Comparison of ENCODE assay signal across 28 mouse cellular contexts in the genomic region with DNA sequence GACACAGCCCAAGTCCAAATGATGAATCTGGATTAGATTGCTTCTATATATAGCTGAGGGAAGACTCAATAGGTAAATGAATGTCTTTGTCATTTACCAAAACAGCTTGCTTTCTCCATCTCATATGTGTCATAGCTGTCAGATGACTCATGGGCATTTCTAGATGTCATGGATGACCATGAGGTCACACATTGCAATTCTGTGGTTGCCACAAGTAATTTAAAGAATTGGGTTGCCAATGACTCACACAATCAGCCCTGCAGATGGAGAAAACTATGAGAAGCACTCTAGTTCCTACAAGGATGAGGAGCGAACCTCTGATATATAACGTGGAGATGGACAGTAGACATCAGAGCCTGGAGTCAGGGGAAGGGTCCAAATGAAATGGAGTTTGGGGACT. TPM values are rescaled to one million over a fixed set of nuclear protein-coding genes. Genes with fewer than 3 reads are reported as not detected.
DNase-seq lines count a peak whose midpoint lies in the region; ATAC-seq and TF ChIP-seq lines count a peak whose summit lies in the region.
"Had no signal": no experiment of that assay in that cellular context is flagged by ENCODE, and none has a peak within 500 bp of the region (broad histone marks: within the 10 kb centered on the region; RNA-seq: fewer than 3 reads in every experiment).

No protein-coding gene starts in this region.

- CTCF ChIA-PET in Patski (lab: Charles Lee) = interaction anchor here (0.9 kb wide), 1 partner anchor 17 kb away, joined by 3 read pairs; no protein-coding TSS in a partner anchor

- peak overlapping the region; percentile 48 for H3K27ac ChIP-seq in macrophage
- no peak overlapping the region for H3K27ac ChIP-seq in forebrain, embryonic 16.5 days (ENCODE audit: low read length)
- H3K27ac ChIP-seq: embryonic facial prominence, embryonic 10.5 days; forebrain, embryonic 15.5 days; heart, adult 2 months; heart, embryonic 15.5 days; hindbrain, embryonic 10.5 days; hindbrain, embryonic 14.5 days; intestine, embryonic 15.5 days had no signal

- H3K9me3 ChIP-seq in forebrain, embryonic 16.5 days (ENCODE audit: control insufficient read depth, low read length) = no peaks in the 10 kb centered on the region
- H3K9me3 ChIP-seq: embryonic facial prominence, embryonic 10.5 days; forebrain, embryonic 15.5 days; G1E; heart, embryonic 15.5 days; hindbrain, embryonic 10.5 days; intestine, embryonic 15.5 days had no signal

- no peaks in the 10 kb centered on the region for H3K4me1 ChIP-seq in forebrain, embryonic 16.5 days (replicated peaks; ENCODE audit: control insufficient read depth, insufficient read depth, low read length)
- H3K4me1 ChIP-seq: embryonic facial prominence, embryonic 10.5 days; forebrain, embryonic 15.5 days; heart, embryonic 15.5 days; hindbrain, embryonic 10.5 days; intestine, embryonic 15.5 days had no signal

- in situ Hi-C loops in Patski (cut with MboI; ENCODE audit: low pct_unique_long_range_greater_than_20kb) = no loop called here

- no peak overlapping the region for H3K4me3 ChIP-seq in macrophage (ENCODE audit: inconsistent target)
- H3K4me3 ChIP-seq in forebrain, embryonic 16.5 days (replicated peaks; ENCODE audit: low read length) = no peak overlapping the region
- H3K4me3 ChIP-seq: embryonic facial prominence, embryonic 10.5 days; erythroblast, embryonic 14.5 days; forebrain, embryonic 15.5 days; heart, adult 2 months; heart, embryonic 15.5 days; hindbrain, embryonic 10.5 days; intestine, embryonic 15.5 days had no signal

- no peaks in the 10 kb centered on the region for H3K79me2 ChIP-seq in macrophage (ENCODE audit: inconsistent target)

- ATAC-seq in Patski = peak; percentile 91
- no peak for ATAC-seq in forebrain, embryonic 16.5 days
- ATAC-seq: CD4-positive, CD25-positive, alpha-beta regulatory T cell, adult 4 months; forebrain, embryonic 15.5 days; intestine, embryonic 15.5 days had no signal

- no peak overlapping the region for H3K9ac ChIP-seq in forebrain, embryonic 16.5 days (replicated peaks; ENCODE audit: low read depth, low read length)
- H3K9ac ChIP-seq: forebrain, embryonic 15.5 days; heart, embryonic 15.5 days; hindbrain, embryonic 14.5 days; intestine, embryonic 15.5 days had no signal

- no peaks in the 10 kb centered on the region for H3K27me3 ChIP-seq in Patski
- no peaks in the 10 kb centered on the region for H3K27me3 ChIP-seq in forebrain, embryonic 16.5 days (replicated peaks; ENCODE audit: control insufficient read depth, insufficient read depth, low read length)
- H3K27me3 ChIP-seq: forebrain, embryonic 15.5 days; heart, embryonic 15.5 days; intestine, embryonic 15.5 days had no signal

- no peak for TF ChIP-seq CTCF in Patski (IDR thresholded peaks at IDR 0.05)

- POLR2A ChIA-PET in Patski (lab: Charles Lee) = no interaction called here

- peak; percentile 3 for DNase-seq in heart, adult 11 months
- no peak for DNase-seq in heart, postnatal 4 days
- peak; percentile 49 for DNase-seq in Patski (ENCODE audit: low read depth, low spot score)
- no peak for DNase-seq in adrenal gland, postnatal 4 days (ENCODE audit: low spot score in 2 of 2)
- no peak for DNase-seq in ovary, postnatal 10 days (ENCODE audit: low spot score)
- no peak for DNase-seq in retina, embryonic 14.5 days (ENCODE audit: low spot score)
- DNase-seq: adrenal gland, adult 8-10 months; cerebellum, adult 18-20 months; cerebellum, adult 9-11 months; gastrocnemius, postnatal 10 days; heart, adult 2 months; heart, postnatal 14 days had no signal

- H3K4me2 ChIP-seq in forebrain, embryonic 16.5 days (ENCODE audit: low read length) = no peak overlapping the region
- H3K4me2 ChIP-seq: forebrain, embryonic 15.5 days; heart, embryonic 11.5 days; heart, embryonic 15.5 days; hindbrain, embryonic 14.5 days; intestine, embryonic 15.5 days had no signal

- H3K36me3 ChIP-seq in macrophage (ENCODE audit: inconsistent target) = no peaks in the 10 kb centered on the region
- no peaks in the 10 kb centered on the region for H3K36me3 ChIP-seq in forebrain, embryonic 16.5 days (ENCODE audit: control insufficient read depth, insufficient read depth)
- H3K36me3 ChIP-seq: embryonic facial prominence, embryonic 10.5 days; forebrain, embryonic 15.5 days; G1E; heart, embryonic 15.5 days; hindbrain, embryonic 10.5 days; intestine, embryonic 15.5 days had no signal

- 43% methylated on average over 2 of the region's 2 CpGs for WGBS in macrophage (ENCODE audit: missing documents)
- WGBS in forebrain, embryonic 16.5 days = 77% methylated on average over 2 of the region's 2 CpGs

RNA-seq across cellular contexts. Expression of gene Siglecg, which starts 8.5 kb away (rescaled TPM):
- under 1 TPM; 0.09 to 0.55 TPM for total RNA-seq in heart, postnatal 4 days (2021)
- polyA plus RNA-seq in Patski (2021) = 0.56 TPM
- 1 to 10 TPM in 6 of 26 experiments, under 1 TPM in 12, not detected in 8; 0.23 to 3.6 (median 0.62) TPM for total RNA-seq in macrophage (2018; cell fraction: chromatin; rRNA removed)
- under 1 TPM in 21 of 26 experiments, not detected in 5; 0.05 to 0.46 (median 0.14) TPM for total RNA-seq in macrophage (2018; cell fraction: cytosol; rRNA removed)
- total RNA-seq in macrophage (2018; cell fraction: nucleus; rRNA removed) = 1 to 10 TPM in 13 of 26 experiments, under 1 TPM in 12, not detected in 1; 0.24 to 3.3 (median 1.2) TPM
- polyA plus RNA-seq in macrophage (2018) = 0.11 TPM in 1 of 3 replicates, not detected in the others
- not detected in 2 replicates for polyA plus RNA-seq in forebrain, embryonic 16.5 days (2015; fragmentation: Nextera tagmentation; extraction: Ambion mirVana)
- under 1 TPM; 0.36 to 0.62 TPM for total RNA-seq in adrenal gland, postnatal 4 days (2021)
- polyA plus RNA-seq: erythroblast, embryonic 14.5 days; forebrain, embryonic 15.5 days; G1E; heart, embryonic 11.5 days; hindbrain, embryonic 14.5 days had no signal

RNA-seq across cellular contexts. Expression of gene Lim2, which starts 28.0 kb away (rescaled TPM):
- not detected for total RNA-seq in heart, postnatal 4 days (2021)
- polyA plus RNA-seq in Patski (2021) (not detected), macrophage (2018) (not detected in 3 replicates)
- not detected for total RNA-seq in macrophage (2018; cell fraction: chromatin; rRNA removed)
- not detected for total RNA-seq in macrophage (2018; cell fraction: cytosol; rRNA removed)
- not detected for total RNA-seq in macrophage (2018; cell fraction: nucleus; rRNA removed)
- not detected in 2 replicates for polyA plus RNA-seq in forebrain, embryonic 16.5 days (2015; fragmentation: Nextera tagmentation; extraction: Ambion mirVana)
- not detected for total RNA-seq in adrenal gland, postnatal 4 days (2021)
- total RNA-seq: adrenal gland, adult 8-10 months; G1E; gastrocnemius, postnatal 10 days; gastrocnemius, postnatal 4 days; heart, adult 2 months; heart, postnatal 14 days had no signal
- polyA plus RNA-seq: CD4-positive, CD25-positive, alpha-beta regulatory T cell, adult 4 months; embryonic facial prominence, embryonic 14.5 days; erythroblast, embryonic 14.5 days; forebrain, embryonic 11.5 days; forebrain, embryonic 15.5 days; frontal cortex, adult 2 months; G1E; heart, adult 2 months; heart, embryonic 11.5 days; heart, embryonic 15.5 days; hindbrain, embryonic 10.5 days; hindbrain, embryonic 14.5 days had no signal

RNA-seq across cellular contexts. Expression of gene Nkg7, which starts 37.4 kb away (rescaled TPM):
- total RNA-seq in heart, postnatal 4 days (2021) = not detected
- polyA plus RNA-seq in Patski (2021) (0.23 TPM), macrophage (2018) (0.26 TPM in 1 of 3 replicates, not detected in the others)
- not detected for total RNA-seq in macrophage (2018; cell fraction: chromatin; rRNA removed)
- under 1 TPM in 2 of 26 experiments, not detected in 24; 0.23 to 0.29 TPM for total RNA-seq in macrophage (2018; cell fraction: cytosol; rRNA removed)
- not detected for total RNA-seq in macrophage (2018; cell fraction: nucleus; rRNA removed)
- polyA plus RNA-seq in forebrain, embryonic 16.5 days (2015; fragmentation: Nextera tagmentation; extraction: Ambion mirVana) = not detected in 2 replicates
- total RNA-seq in adrenal gland, postnatal 4 days (2021) = under 1 TPM in 1 of 2 experiments, not detected in 1; 0.68 TPM
- total RNA-seq: G1E; gastrocnemius, postnatal 10 days; gastrocnemius, postnatal 4 days; heart, adult 2 months; heart, postnatal 14 days had no signal
- polyA plus RNA-seq: embryonic facial prominence, embryonic 10.5 days; erythroblast, embryonic 14.5 days; forebrain, embryonic 11.5 days; forebrain, embryonic 15.5 days; G1E; heart, embryonic 11.5 days; hindbrain, embryonic 10.5 days; hindbrain, embryonic 14.5 days had no signal

RNA-seq across cellular contexts. Expression of gene Cldnd2, which starts 41.1 kb away (rescaled TPM):
- total RNA-seq in heart, postnatal 4 days (2021) = not detected
- polyA plus RNA-seq in Patski (2021) = not detected
- total RNA-seq in macrophage (2018; cell fraction: chromatin; rRNA removed) = not detected
- total RNA-seq in macrophage (2018; cell fraction: cytosol; rRNA removed) = not detected
- not detected for total RNA-seq in macrophage (2018; cell fraction: nucleus; rRNA removed)
- not detected in 3 replicates for polyA plus RNA-seq in macrophage (2018)
- not detected in 2 replicates for polyA plus RNA-seq in forebrain, embryonic 16.5 days (2015; fragmentation: Nextera tagmentation; extraction: Ambion mirVana)
- not detected for total RNA-seq in adrenal gland, postnatal 4 days (2021)
- total RNA-seq: adrenal gland, adult 8-10 months; G1E; gastrocnemius, postnatal 10 days; gastrocnemius, postnatal 4 days; heart, adult 2 months; heart, postnatal 14 days had no signal
- polyA plus RNA-seq: CD4-positive, CD25-positive, alpha-beta regulatory T cell, adult 4 months; embryonic facial prominence, embryonic 10.5 days; embryonic facial prominence, embryonic 14.5 days; erythroblast, embryonic 14.5 days; forebrain, embryonic 11.5 days; forebrain, embryonic 15.5 days; frontal cortex, adult 2 months; G1E; heart, adult 2 months; heart, embryonic 11.5 days; heart, embryonic 15.5 days; hindbrain, embryonic 10.5 days; hindbrain, embryonic 14.5 days had no signal

RNA-seq across cellular contexts. Expression of gene Etfb, which starts 44.4 kb away (rescaled TPM):
- total RNA-seq in heart, postnatal 4 days (2021) = 100 to 1,000 TPM; 882 to 955 TPM
- polyA plus RNA-seq in Patski (2021) = 214 TPM
- 10 to 100 TPM in 23 of 26 experiments, 1 to 10 TPM in 3; 7.1 to 39.4 (median 21.1) TPM for total RNA-seq in macrophage (2018; cell fraction: chromatin; rRNA removed)
- 100 to 1,000 TPM in 12 of 26 experiments, 10 to 100 TPM in 14; 58.8 to 131 (median 89.4) TPM for total RNA-seq in macrophage (2018; cell fraction: cytosol; rRNA removed)
- 10 to 100 TPM; 13.2 to 59.2 (median 24.8) TPM for total RNA-seq in macrophage (2018; cell fraction: nucleus; rRNA removed)
- polyA plus RNA-seq in macrophage (2018) = 113 to 175 TPM (median 166 TPM) in 3 replicates
- polyA plus RNA-seq in forebrain, embryonic 16.5 days (2015; fragmentation: Nextera tagmentation; extraction: Ambion mirVana) = 123 and 127 TPM in 2 replicates
- total RNA-seq in adrenal gland, postnatal 4 days (2021) = 100 to 1,000 TPM; 378 to 458 TPM

Comparison
In these comparisons a context has a peak if more than half of its experiments do, and no peak if none do; other contexts are left out.
1. DNase-seq: peak in heart, adult 11 months (single experiment) and Patski (single experiment); none in heart, postnatal 4 days (single experiment), adrenal gland, postnatal 4 days (0 of 2), ovary, postnatal 10 days (single experiment) and retina, embryonic 14.5 days (single experiment).